Mouse (Mus musculus) MEL (cell line): ENCODE results near the gene Trim65. TPM values are rescaled to one million over a fixed set of nuclear protein-coding genes. Genes with fewer than 3 reads are reported as not detected.

ENCODE experiments used
- DNase-seq: peaks from one replicate; pipeline ENCODE4 v3.0.0; 2011; ENCODE audit warnings: low read depth, low spot score
- H3K27ac ChIP-seq: 2 replicates; pipeline ENCODE4 v1.5.1; 2012; ENCODE audit warnings: low read depth, mild to moderate bottlenecking, control low read depth, low read length, moderate library complexity; ENCODE audit not compliant: control insufficient read depth
- H3K27me3 ChIP-seq, 2 experiments: fragments of 150-350 bp in 1 of 2; sonication (generic) in 1 of 2; 2 replicates each; pipeline ENCODE4 v1.6.1; 2012; ENCODE audit warnings: low read length in 2 of 2, mild to moderate bottlenecking in 2 of 2, improper control_type of control experiment in 1 of 2, moderate library complexity in 1 of 2; ENCODE audit not compliant: insufficient read depth in 2 of 2, control insufficient read depth in 1 of 2
- H3K36me3 ChIP-seq, 2 experiments: 2 replicates each; pipeline ENCODE4 v1.6.1; 2012 to 2014; ENCODE audit warnings: low read length in 2 of 2, improper control_type of control experiment in 1 of 2, inconsistent platforms in 1 of 2, mild to moderate bottlenecking in 1 of 2; ENCODE audit not compliant: insufficient read depth in 2 of 2, control insufficient read depth in 1 of 2
- H3K4me1 ChIP-seq, 2 experiments: fragments of 150-350 bp in 1 of 2; sonication (generic) in 1 of 2; 2 replicates each; pipeline ENCODE4 v1.6.1; 2012; ENCODE audit warnings: low read length in 2 of 2, improper control_type of control experiment in 1 of 2, mild to moderate bottlenecking in 1 of 2; ENCODE audit not compliant: insufficient read depth in 2 of 2, control insufficient read depth in 1 of 2
- H3K4me3 ChIP-seq, 2 experiments: fragments of 150-350 bp in 1 of 2; sonication (generic) in 1 of 2; 2 replicates each; pipeline ENCODE4 v1.5.1; 2012; ENCODE audit warnings: low read depth in 2 of 2, low read length in 2 of 2, mild to moderate bottlenecking in 2 of 2, moderate library complexity in 2 of 2, control low read depth in 1 of 2, improper control_type of control experiment in 1 of 2; ENCODE audit not compliant: control insufficient read depth in 1 of 2, insufficient read depth in 1 of 2
- H3K79me2 ChIP-seq: 2 replicates; pipeline ENCODE4 v1.6.1; 2012; ENCODE audit warnings: mild to moderate bottlenecking, low read length, moderate library complexity; ENCODE audit not compliant: control insufficient read depth, poor library complexity, insufficient read depth
- H3K9ac ChIP-seq: 2 replicates; pipeline ENCODE4 v1.6.1; 2012; ENCODE audit warnings: low read depth, mild to moderate bottlenecking, control low read depth, low read length, moderate library complexity; ENCODE audit not compliant: control insufficient read depth, poor library complexity, severe bottlenecking
- H3K9me3 ChIP-seq: fragments of 150-350 bp; sonication (generic); replicated peaks from 2 replicates; pipeline ENCODE4 v1.6.1; 2012; ENCODE audit warnings: mild to moderate bottlenecking, low read length, improper control_type of control experiment, moderate library complexity; ENCODE audit not compliant: insufficient read depth
- CHD2 ChIP-seq: IDR thresholded peaks from 2 replicates; pipeline ENCODE4 v1.6.1; 2011; ENCODE audit warnings: low read length, improper control_type of control experiment
- CTCF ChIP-seq, 3 experiments: IDR thresholded peaks in 2 of 3; conservative IDR thresholded peaks in 1 of 3; 2 replicates each; pipeline ENCODE4 v1.5.1; 2011 to 2012; ENCODE audit warnings: low read length in 3 of 3, low read depth in 2 of 3, mild to moderate bottlenecking in 2 of 3, improper control_type of control experiment in 1 of 3, inconsistent platforms in 1 of 3, mixed read lengths in 1 of 3, moderate library complexity in 1 of 3; ENCODE audit not compliant: control insufficient read depth in 1 of 3, insufficient read depth in 1 of 3, poor library complexity in 1 of 3, severe bottlenecking in 1 of 3
- E2F4 ChIP-seq: IDR thresholded peaks from 2 replicates; pipeline ENCODE4 v1.6.1; 2011; ENCODE audit warnings: low read depth, low read length, improper control_type of control experiment, borderline replicate concordance
- ELF1 ChIP-seq: IDR thresholded peaks from 2 replicates; pipeline ENCODE4 v1.6.1; 2014; ENCODE audit warnings: low read depth, mild to moderate bottlenecking, inconsistent platforms, low read length, improper control_type of control experiment, moderate library complexity
- GABPA ChIP-seq: IDR thresholded peaks from 2 replicates; pipeline ENCODE4 v1.6.1; 2012; ENCODE audit warnings: low read depth, mild to moderate bottlenecking, inconsistent platforms, low read length, improper control_type of control experiment, moderate library complexity
- GATA1 ChIP-seq: IDR thresholded peaks from 2 replicates; pipeline ENCODE4 v1.6.1; 2011; ENCODE audit warnings: low read depth, low read length, improper control_type of control experiment
- JUND ChIP-seq: IDR thresholded peaks from 2 replicates; pipeline ENCODE4 v1.6.1; 2011; ENCODE audit warnings: low read depth, mild to moderate bottlenecking, improper control_type of control experiment, low read length
- KAT2A ChIP-seq: conservative IDR thresholded peaks from 2 replicates; pipeline ENCODE4 v1.6.1; 2012; ENCODE audit warnings: low read depth, low read length, improper control_type of control experiment, inconsistent platforms
- MAX ChIP-seq: IDR thresholded peaks from 2 replicates; pipeline ENCODE4 v1.6.1; 2011; ENCODE audit warnings: low read length, improper control_type of control experiment
- MEF2A ChIP-seq: IDR thresholded peaks from 2 replicates; pipeline ENCODE4 v1.6.1; 2014; ENCODE audit warnings: low read depth, mild to moderate bottlenecking, inconsistent platforms, low read length, improper control_type of control experiment; ENCODE audit not compliant: poor library complexity, insufficient replicate concordance, severe bottlenecking; ENCODE audit errors: extremely low read depth
- MYB ChIP-seq: IDR thresholded peaks from 2 replicates; pipeline ENCODE4 v1.6.1; 2011; ENCODE audit warnings: mild to moderate bottlenecking, low read depth, low read length, improper control_type of control experiment
- MYC ChIP-seq: IDR thresholded peaks from 2 replicates; pipeline ENCODE4 v1.6.1; 2011; ENCODE audit warnings: low read depth, mild to moderate bottlenecking, low read length, improper control_type of control experiment, moderate library complexity
- POLR2AphosphoS5 ChIP-seq: IDR thresholded peaks from 2 replicates; pipeline ENCODE4 v1.6.1; 2012; ENCODE audit warnings: low read depth, borderline replicate concordance, mild to moderate bottlenecking, inconsistent platforms, low read length, moderate library complexity, mixed read lengths
- RAD21 ChIP-seq: IDR thresholded peaks from 2 replicates; pipeline ENCODE4 v1.6.1; 2011; ENCODE audit warnings: mild to moderate bottlenecking, low read depth, low read length, improper control_type of control experiment
- SMC3 ChIP-seq: IDR thresholded peaks from 2 replicates; pipeline ENCODE4 v1.6.1; 2011; ENCODE audit warnings: low read depth, low read length, improper control_type of control experiment
- TBP ChIP-seq: IDR thresholded peaks from 2 replicates; pipeline ENCODE4 v1.8.0; 2011; ENCODE audit warnings: low read depth, low read length, improper control_type of control experiment
- TCF12 ChIP-seq: IDR thresholded peaks from 2 replicates; pipeline ENCODE4 v1.6.1; 2014; ENCODE audit warnings: low read depth, mild to moderate bottlenecking, inconsistent platforms, low read length, improper control_type of control experiment, moderate library complexity
- UBTF ChIP-seq: IDR thresholded peaks from 2 replicates; pipeline ENCODE4 v1.6.1; 2012; ENCODE audit warnings: low read depth, mild to moderate bottlenecking, inconsistent platforms, low read length, improper control_type of control experiment, moderate library complexity, borderline replicate concordance; ENCODE audit not compliant: insufficient read depth
- USF1 ChIP-seq: IDR thresholded peaks from 2 replicates; pipeline ENCODE4 v1.6.1; 2014; ENCODE audit warnings: low read depth, mild to moderate bottlenecking, inconsistent platforms, low read length, improper control_type of control experiment, moderate library complexity
- USF2 ChIP-seq, 2 experiments: IDR thresholded peaks; 2 replicates each; pipeline ENCODE4 v1.6.1; 2011 to 2012; ENCODE audit warnings: improper control_type of control experiment in 2 of 2, low read length in 2 of 2, borderline replicate concordance in 1 of 2, inconsistent platforms in 1 of 2, low read depth in 1 of 2, mild to moderate bottlenecking in 1 of 2; ENCODE audit not compliant: insufficient read depth in 1 of 2
- ZMIZ1 ChIP-seq: IDR thresholded peaks from 2 replicates; pipeline ENCODE4 v1.6.1; 2012; ENCODE audit warnings: low read depth, mild to moderate bottlenecking, inconsistent platforms, low read length, improper control_type of control experiment, moderate library complexity
- ZNF384 ChIP-seq: IDR thresholded peaks from 2 replicates; pipeline ENCODE4 v1.6.1; 2012; ENCODE audit warnings: low read depth, mild to moderate bottlenecking, inconsistent platforms, low read length, improper control_type of control experiment
- polyA plus RNA-seq, 2 experiments: library from polyadenylated mRNA; stranded (reverse) in 1 of 2; unstranded in 1 of 2; fragments of >175 nt in 1 of 2; fragments of >200 nt in 1 of 2; gene quantifications; 2 replicates each; pipeline versions ENCODE4 v1.2.1 to v1.2.4; 2012; ENCODE audit warnings: low replicate concordance in 2 of 2, low read depth in 1 of 2; ENCODE audit not compliant: insufficient read length in 2 of 2, insufficient read depth in 1 of 2, missing spikeins in 1 of 2
- total RNA-seq: library from RNA; depleted of rRNA; stranded (reverse); fragments of 300-350 nt; gene quantifications from 2 replicates; pipeline ENCODE4 v1.2.3, GENCODE M21; 2012

Trim65 gene
- total and polyA plus RNA-seq, 3 experiments = 8.8 to 10.7 TPM; not detected in 1

- TF ChIP-seq RAD21 (peak; percentile 29), GABPA (no peak), CTCF (IDR thresholded peaks at IDR 0.05 in 2 of 3, conservative IDR thresholded peaks at IDR 0.05 in 1 of 3; ENCODE audit: control insufficient read depth in 1 of 3, insufficient read depth in 1 of 3, low read depth in 2 of 3, low read length in 3 of 3, poor library complexity in 1 of 3, severe bottlenecking in 1 of 3) (peak; percentile 39 to 51 (median 46); a peak in 5 of 6 replicates), SMC3 (peak; percentile 34; the same call in 1 of the 2 replicates), TCF12 (no peak)
- Histone ChIP-seq H3K27ac (no peak overlapping the region), H3K9me3 (no peaks in the 10 kb centered on the region), H3K4me1 (peaks cover 0 to 17% of the 10 kb centered on the region in 2 experiments; a peak in 2 of 4 replicates), H3K27me3 (no peaks in the 10 kb centered on the region), H3K79me2 (peaks cover 24% of the 10 kb centered on the region), H3K9ac (no peak overlapping the region), H3K4me3 (no peak overlapping the region), H3K36me3 (peaks cover 0 to 6% of the 10 kb centered on the region in 2 experiments; a peak in 1 of 4 replicates)
- DNase-seq = peak; percentile 50
Measured at GRCm38 (mm10) chr11:116132366-116133333, 1.7 kb upstream of the Trim65 start.

GRCm38 (mm10) chr11:116131349-116132170 is 632 bp upstream of the Trim65 start:
- peaks cover 16% of the 10 kb centered on the region for H3K79me2 ChIP-seq
- peaks cover 1 to 4% of the 10 kb centered on the region in 2 experiments; a peak in 1 of 4 replicates for H3K36me3 ChIP-seq
- peak overlapping the region; percentile 40; the same call in 1 of the 2 replicates for H3K27ac ChIP-seq
- peak overlapping the region; percentile 88 for H3K9ac ChIP-seq
- TF ChIP-seq JUND (no peak), TBP (no peak), POLR2AphosphoS5 (no peak), MYB (no peak), RAD21 (no peak), CTCF (IDR thresholded peaks at IDR 0.05 in 2 of 3, conservative IDR thresholded peaks at IDR 0.05 in 1 of 3; ENCODE audit: control insufficient read depth in 1 of 3, insufficient read depth in 1 of 3, low read depth in 2 of 3, low read length in 3 of 3, poor library complexity in 1 of 3, severe bottlenecking in 1 of 3) (no peak), USF2 (IDR thresholded peaks at IDR 0.05; ENCODE audit: borderline replicate concordance in 1 of 2, insufficient read depth in 1 of 2, low read depth in 1 of 2, low read length in 2 of 2) (no peak), GABPA (no peak), MYC (no peak), ZNF384 (no peak), ELF1 (no peak), MEF2A (no peak), E2F4 (no peak), USF1 (no peak), GATA1 (no peak), CHD2 (no peak), MAX (no peak), ZMIZ1 (no peak), KAT2A (no peak), UBTF (no peak)
- TF ChIP-seq, all 39 proteins: peak for 0
- H3K27me3 ChIP-seq = no peaks in the 10 kb centered on the region
- H3K4me3 ChIP-seq = peak overlapping the region; percentile 44 to 76; a peak in 2 of 4 replicates
- no peaks in the 10 kb centered on the region for H3K9me3 ChIP-seq
- DNase-seq = no peak
- peaks cover 0 to 10% of the 10 kb centered on the region in 2 experiments; a peak in 2 of 4 replicates for H3K4me1 ChIP-seq
